Mouse (Mus musculus) neural tube, embryonic 10.5 days (tissue): Measurements from ENCODE around the gene Zbtb20.
A peak's percentile ranks its signal among the peaks of the same experiment; 100 is the strongest.

Experiments
- DNase-seq: peaks from one replicate; pipeline ENCODE4 v3.0.0-alpha.2; 2017; ENCODE audit warnings: low spot score; ENCODE audit errors: extremely low spot score

Zbtb20 gene

DNA sequence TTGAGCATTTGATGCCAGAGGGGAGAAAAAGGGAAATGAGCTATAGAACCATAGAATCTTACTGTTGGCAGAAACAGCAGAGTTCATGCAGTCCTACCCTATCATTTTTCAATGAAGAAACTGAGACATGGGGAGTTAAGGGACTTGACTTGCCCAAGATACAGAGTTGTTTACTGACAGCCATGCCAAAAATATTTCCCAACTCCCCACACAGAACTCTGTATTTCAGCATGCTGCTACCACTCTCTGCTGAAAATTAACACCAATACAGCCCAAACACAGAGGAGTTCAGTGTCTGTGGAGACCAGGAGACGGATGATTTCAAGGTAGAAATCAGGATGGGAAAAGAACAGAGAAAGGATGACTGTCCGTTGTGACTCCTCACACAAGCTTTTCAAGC is 484.4 kb downstream of the Zbtb20 start:
- DNase-seq, result no peak

DNA sequence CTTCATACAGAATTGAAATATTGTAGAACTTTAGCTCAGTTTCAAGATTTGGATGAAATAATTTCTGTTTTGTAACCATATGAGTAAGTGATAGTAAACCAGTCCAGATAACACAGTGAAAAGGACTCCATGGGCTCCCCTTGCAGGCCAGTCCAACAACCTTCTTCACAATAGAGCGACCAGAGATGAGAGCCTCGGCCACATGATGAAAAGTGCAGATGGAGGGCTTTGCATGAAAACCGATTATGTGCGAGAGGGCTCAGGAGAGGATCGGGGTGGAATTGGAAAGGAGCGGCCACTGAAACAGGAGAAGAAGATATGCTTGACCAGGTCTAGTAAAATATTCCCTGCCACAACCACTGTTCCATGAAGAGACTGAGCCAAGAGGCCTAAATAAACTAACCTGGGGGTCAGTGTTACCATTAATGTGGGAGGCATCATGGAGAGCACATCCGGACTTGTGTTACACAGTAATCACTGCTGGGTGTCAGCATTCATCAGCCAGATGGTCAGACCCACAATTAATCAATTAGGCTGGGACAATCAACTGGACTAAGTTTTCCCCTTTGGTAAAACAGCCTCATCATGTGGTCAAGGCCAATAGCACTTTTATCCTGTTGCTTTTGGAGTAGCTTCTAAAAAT is 485.3 kb downstream of the Zbtb20 start:
- peak; percentile 24 for DNase-seq

DNA sequence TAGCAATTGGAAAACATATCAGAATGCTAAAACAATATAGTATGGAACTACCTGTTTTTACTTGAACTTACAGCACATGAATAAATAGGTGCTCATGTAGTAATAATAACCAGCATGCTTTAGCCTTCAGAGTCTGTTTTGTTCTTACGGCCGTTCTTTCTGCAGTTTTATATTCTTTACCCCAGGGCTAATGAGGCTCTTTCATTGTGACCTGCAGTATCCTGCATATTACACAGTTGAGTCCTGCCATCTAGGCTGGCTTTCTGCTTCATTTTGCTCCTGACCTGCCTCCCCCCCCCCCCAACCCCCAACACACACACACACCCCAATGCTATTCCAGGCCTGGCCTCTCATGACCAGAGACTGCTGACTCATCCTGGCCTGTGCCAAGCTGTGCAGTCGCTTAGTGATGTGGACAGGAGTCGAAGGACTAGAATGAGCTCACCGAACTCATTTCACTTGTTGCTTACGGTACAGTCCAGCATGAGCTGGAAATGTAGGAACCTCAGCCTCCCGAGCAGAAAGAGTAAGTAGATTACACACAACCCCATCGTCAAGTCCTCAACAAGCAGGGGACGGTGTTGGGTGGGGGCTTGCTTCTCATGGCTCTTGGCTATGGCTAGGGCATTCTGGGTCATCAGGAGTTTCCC is 487.1 kb downstream of the Zbtb20 start:
- DNase-seq, result no peak

DNA sequence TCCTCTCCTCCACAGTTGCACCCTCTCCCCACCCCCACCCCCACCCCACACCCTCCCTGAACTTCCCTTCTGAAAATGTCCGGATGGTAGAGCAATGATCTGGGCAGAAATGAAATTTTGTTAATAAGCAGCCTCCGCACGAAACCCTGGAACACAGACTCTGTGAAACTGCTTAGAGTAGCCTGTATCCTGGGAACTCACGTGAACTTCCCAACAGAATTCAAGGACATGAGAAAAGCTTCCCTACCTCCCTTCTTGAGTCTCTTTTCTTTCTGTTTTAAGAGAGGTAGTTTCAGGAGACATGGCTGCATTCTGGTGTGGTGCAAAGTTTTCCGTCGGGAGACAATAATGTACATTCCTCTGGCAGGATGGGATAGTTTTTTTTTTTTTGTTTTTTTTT is 487.6 kb downstream of the Zbtb20 start:
- no peak for DNase-seq

DNA sequence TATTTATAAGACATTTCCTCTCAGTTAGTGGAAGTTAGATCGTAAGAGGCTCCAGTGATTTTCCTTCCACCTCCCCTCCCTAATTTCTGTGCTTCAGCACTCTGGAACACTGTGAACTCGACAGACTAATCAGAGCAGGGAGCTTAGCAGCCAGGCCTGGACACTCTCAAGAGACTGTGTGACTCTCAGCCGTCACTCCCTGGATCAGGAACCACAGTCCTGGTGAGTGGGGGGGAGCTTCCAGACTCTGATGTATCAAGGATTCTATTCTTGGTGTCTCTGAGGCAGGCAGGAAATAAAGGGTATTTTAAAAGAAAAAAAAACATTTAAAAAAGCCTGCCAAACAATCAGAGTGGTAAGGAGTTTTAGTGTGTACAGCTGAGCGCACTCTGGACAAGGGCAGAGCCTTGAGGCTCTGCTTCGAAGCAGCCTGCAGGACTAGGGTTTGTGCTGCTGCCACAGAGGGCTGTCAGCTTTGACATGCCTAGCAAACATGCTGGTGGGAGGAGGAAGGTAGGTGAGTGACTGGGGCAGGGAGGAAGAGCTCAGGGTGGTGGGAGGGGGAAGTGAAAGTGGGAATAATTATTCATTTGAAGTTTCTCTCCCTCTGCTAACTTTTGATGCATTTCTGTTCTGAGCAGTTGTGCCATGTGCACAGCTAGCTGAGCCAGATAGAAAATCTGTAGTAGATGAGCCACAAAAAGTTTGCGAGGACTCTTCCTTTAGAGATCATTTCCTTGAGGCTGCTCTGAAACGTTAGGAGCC is 488.3 kb downstream of the Zbtb20 start:
- DNase-seq, result no peak

DNA sequence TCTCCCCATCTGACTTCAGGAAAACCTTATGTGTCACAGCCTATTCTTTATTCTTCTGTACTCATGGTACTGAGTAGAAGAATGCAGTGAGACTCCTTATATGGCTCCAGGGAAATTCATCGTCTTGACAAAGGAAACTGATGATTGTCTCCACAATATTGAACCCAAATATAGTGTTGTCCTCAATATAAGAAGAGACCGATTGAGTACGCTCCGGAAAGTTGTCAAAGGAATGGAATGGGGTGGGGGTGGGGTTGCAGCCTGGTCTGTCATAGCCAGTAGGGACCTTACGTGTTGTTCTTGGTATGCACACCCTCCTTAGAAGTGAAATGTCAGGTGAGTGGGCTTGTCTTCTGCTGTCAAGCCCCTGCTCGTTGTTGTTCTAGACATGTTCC is 488.8 kb downstream of the Zbtb20 start:
- DNase-seq, result no peak

DNA sequence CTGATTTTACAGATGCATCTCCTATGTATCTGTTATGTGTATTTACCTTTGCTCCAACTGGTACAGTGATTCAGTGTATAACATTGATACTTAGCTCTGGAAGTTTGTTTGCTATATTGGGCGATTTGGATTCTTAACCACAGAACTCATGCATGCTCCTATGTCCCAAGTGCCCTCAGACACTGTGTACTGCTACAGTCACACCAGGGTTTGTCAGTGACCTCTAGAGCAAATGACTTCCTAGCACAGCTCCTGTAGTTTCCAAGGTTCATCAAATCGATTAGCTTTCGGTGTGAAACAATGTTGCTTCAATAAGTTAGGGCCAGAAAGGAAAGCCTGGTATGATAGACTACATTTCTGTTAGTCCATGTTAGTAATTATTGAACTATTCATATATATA is 489.6 kb downstream of the Zbtb20 start:
- DNase-seq, result no peak

DNA sequence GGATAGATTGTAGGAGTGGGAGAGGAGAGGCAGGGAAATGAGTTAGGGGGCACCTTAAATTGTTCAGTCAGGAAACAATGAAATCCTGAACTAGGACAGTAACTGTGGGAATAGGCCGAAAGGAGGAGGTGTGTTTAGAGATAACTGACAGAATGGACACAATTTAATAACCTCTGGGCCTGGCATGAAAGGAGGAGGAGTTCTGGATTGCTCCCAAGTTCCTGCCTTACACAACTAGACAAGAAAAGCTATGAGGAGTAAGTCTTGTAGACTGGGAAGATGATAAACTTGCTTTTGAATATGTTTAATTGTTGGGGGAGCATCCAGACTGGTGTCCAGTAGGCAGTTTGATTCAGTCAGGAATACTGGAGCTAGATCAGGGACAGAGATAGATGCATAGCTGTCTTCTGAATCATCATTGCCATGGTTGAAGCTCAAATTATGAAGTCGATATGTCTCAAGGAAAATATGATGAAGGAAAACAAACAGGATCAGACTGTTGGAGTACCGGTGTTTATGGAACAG is 494.9 kb downstream of the Zbtb20 start:
- DNase-seq, result no peak

DNA sequence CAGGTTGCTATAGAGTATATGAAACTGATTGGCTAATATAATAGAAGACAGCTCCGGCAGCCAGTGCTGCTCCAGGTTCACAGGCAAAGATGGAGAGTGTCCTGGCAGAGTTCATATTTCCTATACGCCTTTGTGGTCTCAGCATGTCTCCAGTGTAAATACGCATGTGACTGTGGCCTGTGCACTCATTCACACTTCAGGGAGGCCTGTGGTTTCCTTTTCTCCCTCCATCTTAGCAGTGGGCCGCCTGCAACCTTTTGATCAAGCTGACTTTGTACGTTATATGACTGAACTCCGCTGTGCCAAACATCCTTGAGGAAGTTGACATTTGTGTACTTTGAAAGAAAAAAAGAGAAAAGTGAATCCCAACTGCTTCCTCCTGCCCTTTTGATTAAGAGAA is 501.1 kb downstream of the Zbtb20 start:
- no peak for DNase-seq

DNA sequence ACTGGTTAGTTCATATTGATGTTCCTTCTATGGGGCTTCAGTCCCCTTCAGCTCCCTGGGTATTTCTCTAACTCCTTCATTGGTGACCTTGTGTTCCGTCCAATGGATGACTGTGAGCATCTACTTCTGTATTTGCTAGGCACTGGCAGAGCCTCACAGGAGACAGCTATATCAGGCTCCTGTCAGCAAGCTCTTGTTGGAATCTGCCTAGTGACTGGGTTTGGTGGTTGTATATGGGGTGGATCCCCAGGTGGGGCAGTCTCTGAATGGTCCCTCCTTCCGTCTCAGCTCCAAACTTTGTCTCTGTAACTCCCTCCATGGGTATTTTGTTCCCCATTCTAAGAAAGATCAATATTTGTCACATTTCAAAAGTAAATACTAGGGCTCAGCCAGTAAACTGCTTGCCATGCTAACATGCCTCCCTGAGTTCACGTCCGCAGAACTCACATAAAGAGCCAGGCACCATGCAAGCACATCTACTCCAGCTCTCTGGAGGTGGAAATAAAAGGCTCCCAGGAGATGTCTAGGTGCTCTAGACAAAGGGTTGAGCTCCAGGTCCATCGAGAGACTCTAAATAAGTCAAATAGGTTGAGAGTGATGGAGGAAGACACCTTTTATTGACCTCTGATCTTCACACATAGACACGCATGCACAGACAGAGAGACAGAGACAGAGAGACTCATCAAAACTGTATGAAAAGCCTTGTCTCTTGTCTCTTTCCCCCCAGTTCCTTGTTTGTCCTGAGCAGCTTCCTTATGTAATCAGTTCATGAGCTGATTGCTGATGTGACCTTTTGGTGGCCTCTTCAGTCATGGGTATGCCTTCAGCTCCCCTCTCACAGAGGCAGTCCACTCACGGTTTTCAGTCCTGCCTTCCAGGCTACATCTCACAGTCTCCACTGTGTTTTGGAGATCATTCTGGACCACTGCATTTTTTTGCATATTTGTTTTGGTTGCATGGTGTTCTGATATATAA is 504.0 kb downstream of the Zbtb20 start:
- DNase-seq, result no peak

DNA sequence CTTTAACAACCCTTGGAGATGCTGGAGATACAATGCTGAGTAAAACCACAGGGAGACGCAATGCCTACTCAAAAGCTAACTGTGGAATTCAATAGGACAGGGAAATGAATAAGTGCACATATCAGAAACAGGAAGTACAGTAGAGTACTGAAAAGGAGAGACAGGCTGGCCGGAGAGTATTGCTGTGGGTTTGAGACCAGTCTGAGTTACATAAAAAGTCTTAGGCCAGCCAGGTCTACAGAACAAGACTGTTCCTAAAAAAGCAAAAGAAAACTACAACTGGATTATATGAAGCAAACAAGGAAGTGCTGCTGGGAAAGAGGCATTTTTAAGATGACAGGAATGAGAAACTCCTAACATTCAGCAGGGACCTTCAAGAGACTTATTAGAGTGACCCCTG is 505.5 kb downstream of the Zbtb20 start:
- no peak for DNase-seq

DNA sequence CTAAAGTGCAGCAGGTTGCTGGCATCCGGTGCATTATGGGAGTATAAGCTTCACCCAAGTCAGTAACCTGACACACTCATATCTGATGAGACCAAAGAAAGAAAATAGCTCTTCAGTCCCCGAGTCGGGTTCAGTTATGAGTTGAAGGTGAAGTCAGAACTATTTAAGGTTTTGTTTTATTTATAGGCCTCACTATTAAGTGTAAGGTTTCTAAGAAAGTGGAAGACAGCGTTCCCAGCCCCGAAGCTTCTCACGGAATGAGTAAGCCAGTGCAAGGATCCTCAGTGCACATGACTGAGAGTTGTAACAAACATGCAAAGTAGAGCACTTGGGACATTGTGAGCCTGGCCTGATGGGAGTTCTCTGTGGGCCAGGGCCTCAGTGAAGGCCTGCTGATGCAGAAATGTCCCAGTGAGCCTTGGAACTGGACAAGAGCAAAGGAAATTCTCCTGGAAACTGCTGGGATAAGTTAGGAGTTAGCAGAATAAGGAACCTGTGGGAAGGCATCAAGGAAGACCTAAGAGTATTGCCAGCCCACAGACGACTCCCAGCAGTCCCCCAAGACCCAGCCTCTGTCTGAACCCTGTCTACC is 507.6 kb downstream of the Zbtb20 start:
- DNase-seq, result no peak

DNA sequence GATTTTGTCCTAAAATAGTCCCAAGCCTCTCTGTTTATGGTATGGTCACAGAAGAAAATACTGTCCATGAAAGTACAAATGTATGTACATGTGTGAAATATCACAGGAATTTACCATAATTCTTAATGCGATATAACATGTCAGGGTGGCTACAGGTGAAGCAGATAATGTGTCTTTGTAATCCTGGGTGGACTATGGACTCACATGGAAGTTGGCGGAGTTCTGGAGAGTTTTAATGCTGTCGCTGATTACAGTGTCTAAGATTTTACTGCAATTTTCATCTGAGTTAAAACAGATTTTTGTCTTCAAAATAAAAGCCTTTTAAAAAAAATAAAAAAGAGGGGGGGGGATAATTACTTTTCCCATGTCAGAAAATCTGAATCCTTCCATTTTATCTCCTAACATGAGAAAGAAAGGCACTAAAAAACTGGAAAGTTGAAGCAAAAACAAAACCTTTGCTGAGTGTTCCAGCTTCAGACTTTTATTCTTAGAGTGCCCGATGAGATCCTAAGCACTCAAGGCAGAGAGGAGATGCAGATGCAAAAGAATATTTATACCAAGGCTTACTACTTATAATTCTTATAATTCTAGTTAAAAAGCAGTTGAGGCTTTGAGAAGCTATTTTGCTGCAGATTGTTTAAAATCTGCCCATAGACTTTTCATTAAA is 509.4 kb downstream of the Zbtb20 start:
- no peak for DNase-seq

DNA sequence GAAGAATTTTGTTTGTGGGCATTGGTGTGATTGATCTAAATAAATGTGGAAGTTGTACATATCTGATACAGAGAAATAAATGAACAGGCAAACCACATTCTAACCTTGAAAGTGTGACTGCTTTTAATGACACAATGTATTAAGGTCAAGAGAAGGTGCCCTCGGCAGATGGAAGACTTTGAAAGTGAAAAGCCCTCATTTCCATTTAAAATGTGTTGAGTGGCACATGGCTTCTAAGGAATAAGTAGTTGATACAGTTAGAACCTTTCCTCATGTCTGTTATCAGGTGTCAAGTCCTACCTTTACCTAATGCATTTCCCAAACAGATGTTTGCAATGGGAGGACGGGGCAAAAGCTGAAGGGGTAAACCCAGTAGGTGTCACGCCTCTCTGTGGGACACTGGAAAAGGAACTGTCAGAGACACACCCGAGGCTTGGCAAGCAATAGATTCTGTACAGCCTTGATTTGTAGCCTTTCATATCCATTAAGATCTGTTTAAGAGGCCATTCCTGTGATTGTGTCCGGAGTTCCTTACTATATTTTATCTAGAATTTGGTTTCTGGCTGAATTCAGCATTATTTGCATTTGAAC is 510.0 kb downstream of the Zbtb20 start:
- DNase-seq, result no peak

DNA sequence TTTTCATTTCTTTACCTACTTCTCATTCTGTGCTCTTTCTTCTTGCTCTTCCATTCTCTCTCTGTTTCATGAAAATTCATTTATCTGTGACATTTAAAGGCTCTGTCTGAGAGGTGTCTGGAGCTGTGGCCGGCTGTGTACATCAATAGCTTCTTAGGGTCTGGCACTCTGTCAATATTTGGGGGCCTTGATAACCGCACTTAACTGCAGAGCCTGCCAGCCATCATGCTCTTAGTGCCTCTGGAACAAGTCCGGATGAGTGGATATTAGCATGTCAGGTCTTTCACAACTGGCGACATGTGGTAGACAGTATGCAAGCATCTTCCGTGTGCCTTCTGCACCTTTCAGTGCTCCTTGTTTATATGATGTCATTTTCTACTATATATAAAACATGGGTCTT is 510.7 kb downstream of the Zbtb20 start:
- DNase-seq, result no peak

DNA sequence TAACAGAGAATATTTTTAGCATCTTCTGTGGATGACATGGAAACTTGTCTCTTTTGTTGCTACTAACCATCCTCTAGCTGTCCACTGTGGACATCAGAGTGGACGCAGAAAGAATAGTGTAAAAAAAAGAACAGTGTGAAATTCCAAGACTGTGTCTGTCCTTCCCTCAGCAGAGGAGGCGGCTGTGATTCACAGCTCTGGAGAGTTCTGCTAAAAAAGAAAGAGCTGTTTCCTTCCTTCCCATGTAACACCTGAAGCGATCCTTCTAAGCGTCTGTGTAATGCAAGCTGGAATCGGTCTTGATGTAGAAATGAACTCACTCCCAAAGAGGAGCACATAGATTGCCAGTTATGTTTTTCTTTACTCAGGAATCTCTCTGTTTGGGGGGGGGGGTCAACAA is 512.7 kb downstream of the Zbtb20 start:
- DNase-seq, result no peak

DNA sequence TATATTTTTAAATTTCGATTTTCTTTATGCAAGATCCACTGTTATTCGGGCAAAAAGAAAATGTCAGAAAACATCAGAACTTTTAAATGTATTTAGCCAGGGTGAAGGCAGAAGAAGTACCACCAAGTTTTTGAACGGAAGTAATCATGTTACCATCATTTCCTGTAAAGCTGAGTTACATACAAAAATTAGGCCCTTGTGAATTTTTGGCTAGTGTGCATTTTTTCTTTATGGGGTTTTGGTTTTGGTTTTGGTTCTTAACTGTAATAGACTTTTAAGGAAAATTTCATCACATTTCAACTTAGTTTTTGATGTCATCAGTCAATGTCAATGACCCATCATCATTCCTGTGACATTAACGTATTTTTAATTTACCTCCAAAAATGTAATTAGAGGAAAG is 514.7 kb downstream of the Zbtb20 start:
- DNase-seq, result no peak

DNA sequence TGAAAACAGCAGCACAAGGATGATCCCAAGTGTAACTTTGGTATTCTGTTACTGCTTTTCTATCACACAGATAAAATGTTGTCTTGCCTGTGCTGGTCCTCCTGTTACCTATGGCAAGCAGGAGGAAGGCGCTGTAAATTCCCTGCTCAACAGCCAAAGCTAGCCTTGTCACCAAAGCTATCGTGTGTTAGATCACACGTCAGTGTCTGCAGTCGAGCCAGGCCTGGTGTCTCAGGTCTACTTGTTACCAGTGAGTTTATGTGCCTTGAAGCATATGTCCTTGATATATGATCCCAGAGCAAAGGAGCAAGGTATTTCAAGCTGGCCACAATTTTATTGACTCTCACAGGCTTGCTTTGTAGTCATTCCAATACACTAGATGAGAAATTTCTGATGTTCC is 517.7 kb downstream of the Zbtb20 start:
- no peak for DNase-seq

DNA sequence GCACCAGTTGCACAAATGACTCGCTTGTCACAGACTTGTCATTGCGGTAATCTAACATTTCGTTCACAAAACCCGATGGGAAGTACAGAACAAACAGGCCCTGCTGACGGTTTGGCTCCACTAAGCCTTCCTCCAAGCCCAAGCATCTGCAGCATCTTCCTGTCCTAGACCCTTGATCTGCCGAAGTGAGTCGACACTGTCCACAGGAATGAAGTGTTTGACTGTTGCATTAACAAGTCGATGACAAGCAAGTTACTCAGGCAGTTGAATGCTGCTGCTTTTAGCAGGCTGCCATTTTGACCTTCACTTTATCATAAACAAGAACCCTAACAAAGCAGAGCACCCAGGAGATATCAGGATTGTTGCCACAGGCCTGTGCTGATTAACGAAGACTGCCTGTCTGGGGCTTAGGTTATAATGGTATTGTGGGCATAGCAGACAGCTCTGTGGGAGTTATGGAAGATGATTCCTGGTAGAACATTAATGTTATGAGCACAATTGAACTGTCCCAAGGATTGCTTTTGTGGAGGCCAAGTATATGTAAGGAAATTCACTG is 518.4 kb downstream of the Zbtb20 start:
- DNase-seq, result no peak

DNA sequence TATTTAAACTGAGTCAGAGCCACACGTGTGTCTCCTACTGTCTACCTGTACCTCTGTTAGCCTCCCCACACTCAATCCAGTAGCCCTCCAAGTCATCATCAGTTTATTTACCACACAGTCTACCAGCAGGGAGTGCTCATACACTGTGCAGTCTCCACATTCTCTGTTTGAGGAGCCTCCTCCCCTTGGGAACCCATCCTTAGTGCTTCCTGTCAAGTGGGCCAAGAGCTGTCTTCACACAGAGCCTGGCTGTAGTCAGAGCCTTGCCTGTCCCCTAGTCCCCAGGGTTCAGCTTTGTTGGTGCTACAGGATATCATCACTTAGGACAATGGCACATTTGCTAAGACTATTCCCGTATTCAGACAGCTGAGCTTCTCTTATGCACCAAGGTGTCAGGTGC is 519.1 kb downstream of the Zbtb20 start:
- DNase-seq, result no peak
